In the genomic region with DNA sequence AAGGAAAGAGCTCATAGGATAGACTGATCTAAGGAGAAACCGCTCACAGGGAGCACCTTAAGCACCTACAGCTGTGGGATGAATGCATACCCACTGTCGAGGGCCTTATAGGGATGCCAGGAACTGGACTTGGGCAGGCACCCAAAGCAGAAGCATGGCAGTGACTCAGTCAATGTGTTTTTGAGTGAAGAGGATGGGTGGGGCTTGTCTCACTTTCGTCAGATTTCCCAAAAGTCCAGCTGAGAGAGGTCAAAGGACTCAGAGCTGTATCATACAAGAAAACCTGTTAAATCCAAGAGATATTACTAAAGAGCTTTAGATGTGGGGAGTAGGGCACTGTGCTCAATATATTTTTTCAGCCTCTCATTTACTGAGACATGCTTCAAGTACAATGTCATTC, we compare ENCODE assay signal across 8 mouse cellular contexts.
DNase-seq lines count a peak whose midpoint lies in the region; ATAC-seq and TF ChIP-seq lines count a peak whose summit lies in the region.

No protein-coding gene starts in this region.

- H3K27me3 ChIP-seq in heart, embryonic 10.5 days (ENCODE audit: insufficient read depth, poor library complexity, severe bottlenecking) = no peaks in the 10 kb centered on the region
- no peaks in the 10 kb centered on the region for H3K27me3 ChIP-seq in lung, embryonic 14.5 days (ENCODE audit: insufficient read depth, low read length)
- H3K27me3 ChIP-seq in midbrain, embryonic 10.5 days (ENCODE audit: low read depth, poor library complexity, severe bottlenecking) = no peaks in the 10 kb centered on the region
- H3K27me3 ChIP-seq in hindbrain, embryonic 12.5 days = no peaks in the 10 kb centered on the region

- H3K27ac ChIP-seq in heart, embryonic 10.5 days = no peak overlapping the region
- peak overlapping the region; percentile 62; the same call in 1 of the 2 replicates for H3K27ac ChIP-seq in bone marrow macrophage, adult 2 months (ENCODE audit: insufficient read depth, low read depth, low read length)
- H3K27ac ChIP-seq in lung, embryonic 14.5 days (ENCODE audit: low read depth) = no peak overlapping the region; the same call in 1 of the 2 replicates
- H3K27ac ChIP-seq in midbrain, embryonic 10.5 days (replicated peaks) = no peak overlapping the region
- no peak overlapping the region for H3K27ac ChIP-seq in hindbrain, embryonic 12.5 days

- peak; percentile 98 for DNase-seq in heart, adult 11 months
- no peak for DNase-seq in heart, embryonic 10.5 days (ENCODE audit: low spot score)
- peak; percentile 53 for DNase-seq in heart, postnatal 25 days (ENCODE audit: low spot score)
- DNase-seq in lung, embryonic 14.5 days = peak; percentile 19
- no peak for DNase-seq in right cerebral cortex, adult 2 months (ENCODE audit: low spot score in 2 of 2)
- DNase-seq in midbrain, embryonic 10.5 days (ENCODE audit: low spot score) = no peak

- H3K9me3 ChIP-seq in heart, embryonic 10.5 days = no peaks in the 10 kb centered on the region
- H3K9me3 ChIP-seq in lung, embryonic 14.5 days (ENCODE audit: low read depth, low read length) = no peaks in the 10 kb centered on the region
- no peaks in the 10 kb centered on the region for H3K9me3 ChIP-seq in midbrain, embryonic 10.5 days (replicated peaks)
- no peaks in the 10 kb centered on the region for H3K9me3 ChIP-seq in hindbrain, embryonic 12.5 days (replicated peaks)

- no peak for TF ChIP-seq POLR2A in bone marrow macrophage, adult 2 months (IDR thresholded peaks at IDR 0.05; ENCODE audit: borderline replicate concordance, low read depth, low read length)

- WGBS in heart, embryonic 10.5 days = 66% methylated on average over 3 of the region's 3 CpGs
- WGBS in lung, embryonic 14.5 days = 52% methylated on average over 3 of the region's 3 CpGs
- 70% methylated on average over 3 of the region's 3 CpGs for WGBS in midbrain, embryonic 10.5 days
- WGBS in hindbrain, embryonic 12.5 days = 74% methylated on average over 3 of the region's 3 CpGs

- H3K36me3 ChIP-seq in heart, embryonic 10.5 days = no peaks in the 10 kb centered on the region
- no peaks in the 10 kb centered on the region for H3K36me3 ChIP-seq in lung, embryonic 14.5 days (ENCODE audit: insufficient read depth)
- no peaks in the 10 kb centered on the region for H3K36me3 ChIP-seq in midbrain, embryonic 10.5 days
- H3K36me3 ChIP-seq in hindbrain, embryonic 12.5 days = no peaks in the 10 kb centered on the region

- intact Hi-C loops in heart, postnatal 25 days (cut with DNase I) = loop anchor here (5.0 kb wide), 1 partner anchor 36 kb away; no protein-coding TSS in a partner anchor

- H3K4me3 ChIP-seq in heart, embryonic 10.5 days = no peak overlapping the region; the same call in 1 of the 2 replicates
- H3K4me3 ChIP-seq in bone marrow macrophage, adult 2 months (ENCODE audit: insufficient read depth, low read length) = peak overlapping the region; percentile 14
- H3K4me3 ChIP-seq in lung, embryonic 14.5 days (ENCODE audit: low read depth, low read length) = no peak overlapping the region
- no peak overlapping the region for H3K4me3 ChIP-seq in midbrain, embryonic 10.5 days
- no peak overlapping the region for H3K4me3 ChIP-seq in hindbrain, embryonic 12.5 days

- H3K4me1 ChIP-seq in heart, embryonic 10.5 days = peaks cover 23% of the 10 kb centered on the region
- H3K4me1 ChIP-seq in bone marrow macrophage, adult 2 months (ENCODE audit: control insufficient read depth, insufficient read depth, low read length) = peaks cover 41% of the 10 kb centered on the region
- H3K4me1 ChIP-seq in lung, embryonic 14.5 days (ENCODE audit: insufficient read depth) = peaks cover 12% of the 10 kb centered on the region
- H3K4me1 ChIP-seq in midbrain, embryonic 10.5 days = peaks cover 32% of the 10 kb centered on the region
- peaks cover 9% of the 10 kb centered on the region; the same call in 1 of the 2 replicates for H3K4me1 ChIP-seq in hindbrain, embryonic 12.5 days

- H3K4me2 ChIP-seq in lung, embryonic 14.5 days = peak overlapping the region; percentile 76
- H3K4me2 ChIP-seq in hindbrain, embryonic 12.5 days (replicated peaks) = no peak overlapping the region

- ATAC-seq in lung, embryonic 14.5 days (ENCODE audit: insufficient read depth) = no peak
- ATAC-seq in hindbrain, embryonic 12.5 days (ENCODE audit: low FRiP score) = no peak

- no peak for TF ChIP-seq CTCF in bone marrow macrophage, adult 2 months (IDR thresholded peaks at IDR 0.05; ENCODE audit: low read depth, low read length)
- TF ChIP-seq CTCF in lung, embryonic 14.5 days (IDR thresholded peaks at IDR 0.05; ENCODE audit: low read depth) = no peak

- H3K9ac ChIP-seq in lung, embryonic 14.5 days = no peak overlapping the region
- no peak overlapping the region for H3K9ac ChIP-seq in hindbrain, embryonic 12.5 days

Comparison
In these comparisons a context has a peak if more than half of its experiments do, and no peak if none do; other contexts are left out.
1. DNase-seq: peak in heart, adult 11 months (single experiment), heart, postnatal 25 days (single experiment) and lung, embryonic 14.5 days (single experiment); none in heart, embryonic 10.5 days (single experiment), right cerebral cortex, adult 2 months (0 of 2) and midbrain, embryonic 10.5 days (single experiment).